Comparison of ENCODE assay signal across 12 mouse cellular contexts in the genomic region with DNA sequence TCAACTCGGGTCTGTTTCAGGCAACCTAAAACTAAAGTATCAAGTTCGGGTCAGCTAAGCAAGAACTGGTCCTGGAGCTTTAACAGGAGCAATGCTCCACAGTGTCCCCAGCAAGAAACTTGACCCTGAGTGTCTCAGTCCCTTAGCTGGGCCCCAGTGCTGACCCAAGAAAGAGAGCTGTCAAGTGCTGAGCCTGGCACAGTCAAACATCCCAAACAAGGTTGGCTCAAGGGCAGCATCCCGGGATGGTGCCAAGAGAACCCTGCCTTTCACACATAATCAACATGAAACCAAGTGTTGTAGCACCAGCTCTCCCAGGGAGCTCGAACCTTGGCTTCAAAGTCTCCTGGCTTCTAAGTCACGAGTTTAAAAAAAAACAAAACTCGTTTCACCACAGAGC.
DNase-seq lines count a peak whose midpoint lies in the region; ATAC-seq and TF ChIP-seq lines count a peak whose summit lies in the region.
"Had no signal": no experiment of that assay in that cellular context is flagged by ENCODE, and none has a peak within 500 bp of the region (broad histone marks: within the 10 kb centered on the region; RNA-seq: fewer than 3 reads in every experiment).

No protein-coding gene starts in this region.

- no peak for TF ChIP-seq POLR2A in kidney, adult 2 months (IDR thresholded peaks at IDR 0.05; ENCODE audit: low read depth, low read length)
- no peak for TF ChIP-seq POLR2A in cerebellum, adult 2 months (IDR thresholded peaks at IDR 0.05; ENCODE audit: borderline replicate concordance, insufficient read depth, low read length)

- no peaks in the 10 kb centered on the region for H3K36me3 ChIP-seq in kidney, adult 2 months (ENCODE audit: control insufficient read depth, insufficient read depth, low read length)
- H3K36me3 ChIP-seq: midbrain, embryonic 15.5 days; neural tube, embryonic 12.5 days had no signal

- TF ChIP-seq CTCF in kidney, adult 2 months (conservative IDR thresholded peaks at IDR 0.05; ENCODE audit: insufficient read depth, insufficient read length, low read depth, low read length): no peak
- TF ChIP-seq CTCF in gastrocnemius, adult 2 months (IDR thresholded peaks at IDR 0.05): no peak
- no peak for TF ChIP-seq CTCF in cerebellum, adult 2 months (IDR thresholded peaks at IDR 0.05; ENCODE audit: borderline replicate concordance, insufficient read depth, low read depth, low read length)

- H3K4me3 ChIP-seq in kidney, adult 2 months (ENCODE audit: insufficient read depth, low read depth, low read length): no peak overlapping the region
- H3K4me3 ChIP-seq in gastrocnemius, adult 2 months: peak overlapping the region; percentile 40
- no peak overlapping the region for H3K4me3 ChIP-seq in cerebellum, adult 2 months (replicated peaks; ENCODE audit: insufficient read depth, low read depth, low read length)
- H3K4me3 ChIP-seq: midbrain, embryonic 15.5 days; neural tube, embryonic 12.5 days had no signal

- H3K27ac ChIP-seq in kidney, adult 2 months (ENCODE audit: insufficient read depth, low read depth, low read length): no peak overlapping the region
- H3K27ac ChIP-seq in gastrocnemius, adult 2 months: peak overlapping the region; percentile 82
- H3K27ac ChIP-seq in cerebellum, adult 2 months (ENCODE audit: insufficient read depth, low read length): no peak overlapping the region
- H3K27ac ChIP-seq: macrophage; midbrain, embryonic 15.5 days; neural tube, embryonic 12.5 days had no signal

- intact Hi-C loops in gastrocnemius, adult 2 months (cut with DNase I): loop anchor here (5.0 kb wide), 1 partner anchor 45 kb away; no protein-coding TSS in a partner anchor

- 46% methylated on average over 6 of the region's 6 CpGs for WGBS in kidney, adult 2 months
- WGBS in cerebellum, adult 2 months: 33% methylated on average over 6 of the region's 6 CpGs

- no peaks in the 10 kb centered on the region; the same call in 1 of the 2 replicates for H3K4me1 ChIP-seq in kidney, adult 2 months (ENCODE audit: control insufficient read depth, insufficient read depth, low read length)
- H3K4me1 ChIP-seq in cerebellum, adult 2 months (ENCODE audit: control insufficient read depth, insufficient read depth, low read length): no peaks in the 10 kb centered on the region
- H3K4me1 ChIP-seq: midbrain, embryonic 15.5 days had no signal

- no peaks in the 10 kb centered on the region for H3K27me3 ChIP-seq in kidney, adult 2 months (replicated peaks; ENCODE audit: control insufficient read depth, insufficient read depth, low read length)
- no peaks in the 10 kb centered on the region for H3K27me3 ChIP-seq in cerebellum, adult 2 months (ENCODE audit: control insufficient read depth, insufficient read depth, low read length)
- H3K27me3 ChIP-seq: midbrain, embryonic 15.5 days; neural tube, embryonic 12.5 days had no signal

- DNase-seq in adrenal gland, postnatal 14 days: peak; percentile 63
- no peak for DNase-seq in adrenal gland, adult 18-20 months (ENCODE audit: low spot score in 2 of 2)
- peak; percentile 73 for DNase-seq in kidney, adult 2 months
- DNase-seq in kidney, postnatal 10 days: no peak
- peak; percentile 88 for DNase-seq in gastrocnemius, adult 2 months
- peak; percentile 40 for DNase-seq in heart, postnatal 4 days
- no peak for DNase-seq in cerebellum, adult 2 months
- DNase-seq: cerebellum, adult 9-10 months had no signal

- ATAC-seq in activated CD4-positive, CD25-positive, alpha-beta regulatory T cell, adult 4 months: no peak
- ATAC-seq: midbrain, embryonic 15.5 days had no signal

Comparison
In these comparisons a context has a peak if more than half of its experiments do, and no peak if none do; other contexts are left out.
1. DNase-seq: peak in adrenal gland, postnatal 14 days (single experiment), kidney, adult 2 months (single experiment), gastrocnemius, adult 2 months (single experiment) and heart, postnatal 4 days (single experiment); none in adrenal gland, adult 18-20 months (0 of 2), kidney, postnatal 10 days (single experiment) and cerebellum, adult 2 months (0 of 2).